Mouse (Mus musculus) forebrain, embryonic 16.5 days (tissue): Measurements from ENCODE around the gene Cplx2. TPM values are rescaled to one million over a fixed set of nuclear protein-coding genes. Genes with fewer than 3 reads are reported as not detected.

Experiments
- ATAC-seq: fragments of 200-750 bp; cut with Nextera tagmentation; 2 replicates; pipeline ENCODE4 v1.8.0; 2017; ENCODE audit warnings: mild to moderate bottlenecking, moderate library complexity
- H3K27ac ChIP-seq: fragments of 300-500 bp; sonication (generic); 2 replicates; pipeline ENCODE4 v1.5.1; 2014; ENCODE audit warnings: low read length, control low read depth
- H3K27me3 ChIP-seq: fragments of 300-500 bp; sonication (generic); replicated peaks from 2 replicates; pipeline ENCODE4 v1.6.1; 2014; ENCODE audit warnings: low read length; ENCODE audit not compliant: control insufficient read depth, insufficient read depth
- H3K36me3 ChIP-seq: fragments of 300-500 bp; sonication (generic); 2 replicates; pipeline ENCODE4 v1.6.1; 2014; ENCODE audit not compliant: control insufficient read depth, insufficient read depth
- H3K4me1 ChIP-seq: fragments of 300-500 bp; sonication (generic); replicated peaks from 2 replicates; pipeline ENCODE4 v1.6.1; 2014; ENCODE audit warnings: low read length; ENCODE audit not compliant: control insufficient read depth, insufficient read depth
- H3K4me2 ChIP-seq: fragments of 300-500 bp; sonication (generic); 2 replicates; pipeline ENCODE4 v1.6.1; 2014; ENCODE audit warnings: mild to moderate bottlenecking, low read length, control low read depth
- H3K4me3 ChIP-seq: fragments of 300-500 bp; sonication (generic); replicated peaks from 2 replicates; pipeline ENCODE4 v1.5.1; 2014; ENCODE audit warnings: mild to moderate bottlenecking, low read length, control low read depth
- H3K9ac ChIP-seq: fragments of 300-500 bp; sonication (generic); replicated peaks from 2 replicates; pipeline ENCODE4 v1.6.1; 2014; ENCODE audit warnings: low read depth, low read length, control low read depth
- H3K9me3 ChIP-seq: fragments of 300-500 bp; sonication (generic); 2 replicates; pipeline ENCODE4 v1.6.1; 2016; ENCODE audit warnings: low read length; ENCODE audit not compliant: control insufficient read depth
- WGBS: fragments of 180-500 bp; shearing (Covaris S2); extraction: QIAGEN DNeasy Blood & Tissue Kit; methylation state at CpG from one replicate; pipeline ENCODE4 v1.1.7; 2014; 5-methylcytosine and 5-hydroxymethylcytosine counted together
- polyA plus RNA-seq: library from polyadenylated mRNA; unstranded; fragments of >200 nt; fragmentation: Nextera tagmentation; extraction: Ambion mirVana; gene quantifications from 2 replicates; pipeline ENCODE4 v1.2.1, GENCODE M21; 2015

Cplx2 gene
- polyA plus RNA-seq, 1 experiment from 2014 or later = 34.3 TPM

DNA sequence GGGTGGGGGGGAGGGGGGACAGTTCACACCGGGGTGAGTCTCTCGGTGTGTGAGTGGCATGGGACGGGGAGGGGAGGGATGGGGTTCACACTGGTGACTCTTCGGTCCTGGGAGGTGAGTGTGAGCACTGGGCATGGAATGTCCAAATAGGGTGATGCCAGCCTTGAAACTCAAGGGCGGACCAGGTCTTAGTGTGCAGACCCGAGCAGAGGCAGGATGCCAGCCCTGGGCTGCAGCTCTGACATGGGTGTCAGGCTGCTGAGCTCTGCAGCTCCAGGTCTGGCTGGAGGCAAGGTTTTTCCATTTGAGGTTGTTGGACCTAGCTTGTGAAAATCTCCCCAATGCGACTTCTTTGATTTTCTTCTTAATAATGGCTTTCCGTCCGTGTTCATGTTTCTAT, 60.0 kb downstream of the Cplx2 start:
- H3K27me3 ChIP-seq = no peaks in the 10 kb centered on the region
- H3K4me3 ChIP-seq = no peak overlapping the region
- no peak for ATAC-seq
- no peak overlapping the region for H3K4me2 ChIP-seq
- H3K4me1 ChIP-seq = no peaks in the 10 kb centered on the region
- no peak overlapping the region for H3K27ac ChIP-seq
- H3K36me3 ChIP-seq = no peaks in the 10 kb centered on the region
- WGBS = 91% methylated on average over 9 of the region's 9 CpGs
- no peak overlapping the region for H3K9ac ChIP-seq
- H3K9me3 ChIP-seq = no peaks in the 10 kb centered on the region

Other genes with a start within 250 kb of the Cplx2 start
- 0.73 and 0.77 TPM in 2 replicates for gene Hrh2, start 179.2 kb upstream of the Cplx2 start, polyA plus RNA-seq
- gene Thoc3, start 97.5 kb downstream of the Cplx2 start, polyA plus RNA-seq = 85.6 and 93.2 TPM in 2 replicates
- 26.3 and 27.7 TPM in 2 replicates for gene Simc1, start 132.4 kb downstream of the Cplx2 start, polyA plus RNA-seq
- 310 and 319 TPM in 2 replicates for gene 4833439L19Rik, start 194.1 kb downstream of the Cplx2 start, polyA plus RNA-seq
- gene Arl10, start 203.7 kb downstream of the Cplx2 start, polyA plus RNA-seq = 79.7 and 92.5 TPM in 2 replicates
- 67.7 and 69.8 TPM in 2 replicates for gene Nop16, start 218.7 kb downstream of the Cplx2 start, polyA plus RNA-seq
- gene Higd2a, start 218.9 kb downstream of the Cplx2 start, polyA plus RNA-seq = 195 and 207 TPM in 2 replicates
- gene Cltb, start 240.0 kb downstream of the Cplx2 start, polyA plus RNA-seq = 132 and 157 TPM in 2 replicates